Mouse (Mus musculus) CH12.LX (cell line): ENCODE measurements around the gene Nuak2.

Experiments used
- BHLHE40 ChIP-seq: IDR thresholded peaks from 2 replicates; pipeline ENCODE4 v1.6.1; 2011; ENCODE audit warnings: mild to moderate bottlenecking, low read depth, low read length, improper control_type of control experiment
- CHD1 ChIP-seq: IDR thresholded peaks from 2 replicates; pipeline ENCODE4 v1.6.1; 2012; ENCODE audit warnings: low read depth, low read length, improper control_type of control experiment, inconsistent platforms
- CTCF ChIP-seq, 2 experiments: IDR thresholded peaks in 1 of 2; conservative IDR thresholded peaks in 1 of 2; 2 replicates each; pipeline ENCODE4 v1.5.1; 2011 to 2012; ENCODE audit warnings: low read depth in 2 of 2, low read length in 2 of 2, improper control_type of control experiment in 1 of 2, inconsistent platforms in 1 of 2, mild to moderate bottlenecking in 1 of 2, moderate library complexity in 1 of 2
- E2F4 ChIP-seq: IDR thresholded peaks from 2 replicates; pipeline ENCODE4 v1.6.1; 2011; ENCODE audit warnings: low read depth, low read length, improper control_type of control experiment; ENCODE audit not compliant: insufficient replicate concordance
- ELF1 ChIP-seq: IDR thresholded peaks from 2 replicates; pipeline ENCODE4 v1.6.1; 2014; ENCODE audit warnings: low read depth, mild to moderate bottlenecking, inconsistent platforms, low read length, improper control_type of control experiment
- MYC ChIP-seq: IDR thresholded peaks from 2 replicates; pipeline ENCODE4 v1.6.1; 2011; ENCODE audit warnings: low read depth, mild to moderate bottlenecking, improper control_type of control experiment, low read length
- POLR2AphosphoS2 ChIP-seq: IDR thresholded peaks from 2 replicates; pipeline ENCODE4 v1.6.1; 2011; ENCODE audit warnings: low read depth, low read length, improper control_type of control experiment
- RCOR1 ChIP-seq: conservative IDR thresholded peaks from 2 replicates; pipeline ENCODE4 v1.6.1; 2012; ENCODE audit warnings: low read depth, mild to moderate bottlenecking, inconsistent platforms, low read length, improper control_type of control experiment
- TBP ChIP-seq: conservative IDR thresholded peaks from 2 replicates; pipeline ENCODE4 v1.6.1; 2011; ENCODE audit warnings: low read depth, low read length, improper control_type of control experiment
- ZNF384 ChIP-seq: IDR thresholded peaks from 2 replicates; pipeline ENCODE4 v1.6.1; 2012; ENCODE audit warnings: low read depth, low read length, improper control_type of control experiment, inconsistent platforms

DNA sequence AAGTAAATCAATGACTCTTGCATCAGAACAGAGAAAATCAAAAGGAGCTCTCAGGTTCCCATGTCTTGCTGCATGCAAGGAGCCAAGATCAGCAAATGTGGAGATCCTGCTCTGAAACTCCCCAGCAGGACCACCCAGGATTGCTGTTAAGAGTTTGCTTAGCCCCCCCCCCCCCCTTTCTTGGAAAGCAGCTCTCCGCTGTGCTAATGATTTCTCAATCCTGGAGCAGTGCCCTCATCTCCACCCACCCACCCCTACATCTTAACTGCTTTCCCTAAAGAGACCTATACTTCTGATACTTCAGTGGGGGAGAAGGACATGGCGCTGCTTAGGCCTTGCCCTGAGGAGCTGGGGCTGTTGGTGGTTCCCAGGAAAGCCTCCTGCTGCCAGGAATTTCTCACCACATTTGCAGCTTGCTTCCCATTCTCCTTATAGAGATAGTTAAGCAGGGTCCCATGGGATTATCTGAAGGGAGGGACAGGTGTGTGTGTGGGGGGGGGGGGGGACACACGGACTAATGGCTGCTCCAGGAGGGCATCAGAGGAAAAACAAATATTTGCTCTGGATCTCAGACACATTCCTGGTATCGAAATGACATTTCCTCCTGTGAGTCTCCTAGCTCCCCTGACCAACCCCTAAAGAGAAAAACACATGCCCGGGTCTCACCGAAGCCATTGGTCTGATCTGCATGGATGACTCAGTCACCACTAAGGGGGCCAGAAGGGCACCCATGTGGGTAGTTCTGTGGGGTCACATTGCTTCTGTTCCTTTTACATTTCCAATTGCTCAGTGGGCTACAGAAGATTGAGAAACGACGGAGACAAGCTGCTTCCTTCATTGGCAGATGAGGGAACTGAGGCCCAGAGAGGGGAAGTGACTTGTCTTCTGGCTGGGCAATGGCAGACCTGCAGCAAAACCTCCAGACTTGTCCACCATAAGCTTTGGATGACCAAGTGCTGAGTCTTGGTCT lies 2.3 kb downstream of the Nuak2 start:
- TF ChIP-seq CHD1 (no peak), RCOR1 (no peak), TBP (no peak), E2F4 (no peak), ELF1 (no peak), BHLHE40 (no peak), MYC (no peak), ZNF384 (no peak), CTCF (conservative IDR thresholded peaks at IDR 0.05 in 1 of 2, IDR thresholded peaks at IDR 0.05 in 1 of 2; ENCODE audit: low read depth in 2 of 2, low read length in 2 of 2) (no peak), POLR2AphosphoS2 (no peak)
